8 mouse cellular contexts compared by ENCODE assay signal in the genomic region with DNA sequence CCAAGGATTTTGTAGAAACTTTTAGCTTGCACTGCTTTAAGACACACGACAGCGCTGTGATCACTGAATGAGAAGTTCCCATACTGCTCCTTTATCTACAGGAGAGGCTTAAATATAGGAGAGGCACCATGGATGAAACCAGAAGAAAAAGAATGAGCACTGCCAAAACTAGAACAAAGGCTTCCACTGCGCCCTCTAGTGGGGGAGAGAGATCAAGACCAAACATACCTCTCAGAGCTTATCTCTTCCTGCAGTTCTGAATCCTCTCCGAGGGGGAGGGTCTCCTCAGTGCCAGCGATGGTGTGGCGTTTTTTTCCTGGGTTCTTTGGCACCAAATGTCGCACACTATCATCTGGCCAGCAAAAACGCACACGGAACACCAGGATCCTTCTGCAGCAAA. TPM values are rescaled to one million over a fixed set of nuclear protein-coding genes. Genes with fewer than 3 reads are reported as not detected.
DNase-seq lines count a peak whose midpoint lies in the region; ATAC-seq and TF ChIP-seq lines count a peak whose summit lies in the region.

No protein-coding gene starts in this region.

- H3K4me3 ChIP-seq in forebrain, embryonic 14.5 days (ENCODE audit: low read depth, low read length) = no peak overlapping the region
- no peak overlapping the region for H3K4me3 ChIP-seq in forebrain, embryonic 16.5 days (replicated peaks; ENCODE audit: low read length)
- no peak overlapping the region for H3K4me3 ChIP-seq in lung, adult 2 months (replicated peaks; ENCODE audit: extremely low read depth, low read depth, low read length)
- H3K4me3 ChIP-seq in cortical plate, adult 2 months (ENCODE audit: insufficient read depth, low read length) = no peak overlapping the region

- H3K27ac ChIP-seq in forebrain, embryonic 14.5 days (ENCODE audit: low read depth, low read length) = no peak overlapping the region
- no peak overlapping the region for H3K27ac ChIP-seq in forebrain, embryonic 16.5 days (ENCODE audit: low read length)
- no peak overlapping the region for H3K27ac ChIP-seq in cortical plate, adult 2 months (ENCODE audit: insufficient read depth, low read length)

- no peak overlapping the region for H3K9ac ChIP-seq in forebrain, embryonic 14.5 days (ENCODE audit: low read length)
- no peak overlapping the region for H3K9ac ChIP-seq in forebrain, embryonic 16.5 days (replicated peaks; ENCODE audit: low read depth, low read length)

- WGBS in forebrain, embryonic 14.5 days = 66% methylated on average over 9 of the region's 9 CpGs
- 70% methylated on average over 9 of the region's 9 CpGs for WGBS in forebrain, embryonic 16.5 days
- WGBS in lung, adult 2 months = 66% methylated on average over 9 of the region's 9 CpGs

- no peaks in the 10 kb centered on the region for H3K4me1 ChIP-seq in forebrain, embryonic 14.5 days (ENCODE audit: control insufficient read depth, insufficient read depth, low read length)
- H3K4me1 ChIP-seq in forebrain, embryonic 16.5 days (replicated peaks; ENCODE audit: control insufficient read depth, insufficient read depth, low read length) = no peaks in the 10 kb centered on the region
- H3K4me1 ChIP-seq in lung, adult 2 months (ENCODE audit: control insufficient read depth, insufficient read depth, low read length) = no peaks in the 10 kb centered on the region
- no peaks in the 10 kb centered on the region for H3K4me1 ChIP-seq in cortical plate, adult 2 months (ENCODE audit: control insufficient read depth, insufficient read depth, low read length)

- no peak overlapping the region for H3K4me2 ChIP-seq in forebrain, embryonic 14.5 days (ENCODE audit: low read length)
- H3K4me2 ChIP-seq in forebrain, embryonic 16.5 days (ENCODE audit: low read length) = no peak overlapping the region

- TF ChIP-seq POLR2A in lung, adult 2 months (IDR thresholded peaks at IDR 0.05; ENCODE audit: borderline replicate concordance, extremely low read depth, low read depth, low read length) = no peak
- TF ChIP-seq POLR2A in cortical plate, adult 2 months (IDR thresholded peaks at IDR 0.05; ENCODE audit: extremely low read depth, insufficient read depth, low read length) = no peak

- no peaks in the 10 kb centered on the region for H3K27me3 ChIP-seq in forebrain, embryonic 14.5 days (replicated peaks; ENCODE audit: control insufficient read depth, insufficient read depth, low read length)
- no peaks in the 10 kb centered on the region for H3K27me3 ChIP-seq in forebrain, embryonic 16.5 days (replicated peaks; ENCODE audit: control insufficient read depth, insufficient read depth, low read length)

- DNase-seq in forebrain, embryonic 14.5 days (ENCODE audit: low spot score) = peak; percentile 1
- peak; percentile 5 for DNase-seq in lung, adult 2 months
- no peak for DNase-seq in lung, postnatal 25 days (ENCODE audit: low spot score)
- peak; percentile 5 for DNase-seq in retina, embryonic 14.5 days (ENCODE audit: low spot score)
- no peak for DNase-seq in right cerebral cortex, postnatal 25 days

- ATAC-seq in forebrain, embryonic 14.5 days = no peak
- no peak for ATAC-seq in forebrain, embryonic 16.5 days
- no peak for ATAC-seq in CD4-positive, CD25-positive, alpha-beta regulatory T cell, adult 4 months

- no peaks in the 10 kb centered on the region for H3K9me3 ChIP-seq in forebrain, embryonic 14.5 days (replicated peaks; ENCODE audit: control insufficient read depth, low read length)
- H3K9me3 ChIP-seq in forebrain, embryonic 16.5 days (ENCODE audit: control insufficient read depth, low read length) = no peaks in the 10 kb centered on the region

- no peaks in the 10 kb centered on the region for H3K36me3 ChIP-seq in forebrain, embryonic 14.5 days (ENCODE audit: control insufficient read depth, insufficient read depth, low read length)
- no peaks in the 10 kb centered on the region for H3K36me3 ChIP-seq in forebrain, embryonic 16.5 days (ENCODE audit: control insufficient read depth, insufficient read depth)

- TF ChIP-seq CTCF in lung, adult 2 months (IDR thresholded peaks at IDR 0.05; ENCODE audit: insufficient read depth, low read length) = peak; percentile 8; the same call in 1 of the 2 replicates
- TF ChIP-seq CTCF in cortical plate, adult 2 months (IDR thresholded peaks at IDR 0.05; ENCODE audit: extremely low read depth, insufficient read depth, low read length) = peak; percentile 23; the same call in 1 of the 2 replicates

RNA-seq across cellular contexts. Expression of a gene that starts 22.0 kb away (rescaled TPM):
- polyA plus RNA-seq in forebrain, embryonic 14.5 days (2014; fragmentation: Nextera tagmentation; extraction: Ambion mirVana) = not detected in 2 replicates
- not detected in 2 replicates for polyA plus RNA-seq in forebrain, embryonic 16.5 days (2015; fragmentation: Nextera tagmentation; extraction: Ambion mirVana)
- polyA plus RNA-seq in lung, adult 2 months (2012; rRNA removed) = not detected in 2 replicates
- not detected in 2 replicates for polyA plus RNA-seq in cortical plate, adult 2 months (2012; rRNA removed)
- not detected for polyA plus RNA-seq in CD4-positive, CD25-positive, alpha-beta regulatory T cell, adult 4 months (2017; shearing (Covaris generic))

Comparison
In these comparisons a context has a peak if more than half of its experiments do, and no peak if none do; other contexts are left out.
1. DNase-seq: peak in forebrain, embryonic 14.5 days (single experiment), lung, adult 2 months (single experiment) and retina, embryonic 14.5 days (single experiment); none in lung, postnatal 25 days (single experiment) and right cerebral cortex, postnatal 25 days (single experiment).